In the genomic region with DNA sequence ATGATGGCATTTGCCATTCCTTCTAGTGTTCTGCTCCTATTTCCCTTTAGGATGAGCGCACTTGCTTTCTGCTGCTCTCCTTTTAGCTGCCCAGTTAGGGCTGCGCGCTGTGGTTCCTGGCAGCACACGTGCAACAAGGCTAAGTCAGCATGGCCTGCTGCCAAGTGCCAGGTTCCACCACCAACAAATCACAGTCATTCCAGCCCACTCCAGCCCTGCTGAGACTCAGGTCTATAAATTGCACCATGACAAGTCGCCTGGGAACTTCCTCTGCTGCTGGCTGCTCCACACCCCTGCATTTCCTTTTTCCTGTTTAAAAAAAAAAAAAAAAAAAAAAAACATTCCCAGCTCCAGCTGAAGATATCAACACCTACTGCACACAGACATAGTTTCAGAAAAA, we compare ENCODE assay signal across 8 mouse cellular contexts.
DNase-seq lines count a peak whose midpoint lies in the region; ATAC-seq lines count a peak whose summit lies in the region.

No protein-coding gene starts in this region.

- no peak overlapping the region for H3K4me3 ChIP-seq in heart, embryonic 16.5 days (ENCODE audit: low read length)
- no peak overlapping the region for H3K4me3 ChIP-seq in liver, embryonic 16.5 days (ENCODE audit: low read depth, low read length)

- peak; percentile 51 for DNase-seq in urinary bladder, postnatal 14 days (ENCODE audit: low spot score)
- no peak for DNase-seq in urinary bladder, adult 2 months (ENCODE audit: low spot score)
- DNase-seq in fat pad, adult 2 months (ENCODE audit: extremely low read depth, low read depth, low spot score): peak; percentile 4
- DNase-seq in kidney, postnatal 25 days: peak; percentile 94
- DNase-seq in right cerebral cortex, adult 2 months (ENCODE audit: low spot score in 2 of 2): peak; percentile 62 to 71

- H3K4me2 ChIP-seq in heart, embryonic 16.5 days (ENCODE audit: low read depth, low read length): peak overlapping the region; percentile 42
- H3K4me2 ChIP-seq in liver, embryonic 16.5 days (ENCODE audit: low read depth, low read length): no peak overlapping the region

- H3K27me3 ChIP-seq in heart, embryonic 16.5 days (ENCODE audit: control insufficient read depth, insufficient read depth, low read length): no peaks in the 10 kb centered on the region
- no peaks in the 10 kb centered on the region for H3K27me3 ChIP-seq in liver, embryonic 16.5 days (ENCODE audit: control insufficient read depth, insufficient read depth, low read depth, low read length)

- 12% methylated on average over 5 of the region's 5 CpGs for WGBS in heart, embryonic 16.5 days
- 18% methylated on average over 5 of the region's 5 CpGs for WGBS in liver, embryonic 16.5 days (ENCODE audit: insufficient replicate concordance)

- H3K27ac ChIP-seq in heart, embryonic 16.5 days (ENCODE audit: low read length): peak overlapping the region; percentile 96
- H3K27ac ChIP-seq in liver, embryonic 16.5 days (ENCODE audit: low read length): no peak overlapping the region

- no peaks in the 10 kb centered on the region for H3K9me3 ChIP-seq in heart, embryonic 16.5 days (replicated peaks; ENCODE audit: control insufficient read depth, low read length)
- no peaks in the 10 kb centered on the region for H3K9me3 ChIP-seq in liver, embryonic 16.5 days (replicated peaks; ENCODE audit: control insufficient read depth, low read length)

- ATAC-seq in heart, embryonic 16.5 days (replicated peaks; ENCODE audit: extremely low read depth, insufficient read depth, low FRiP score): peak; percentile 91
- peak; percentile 58; the same call in 1 of the 2 replicates for ATAC-seq in liver, embryonic 16.5 days (ENCODE audit: low read depth)
- no peak for ATAC-seq in megakaryocyte-erythroid progenitor cell, adult 5-6 weeks (replicated peaks; ENCODE audit: low FRiP score, low TSS enrichment, poor library complexity, severe bottlenecking)

- no peaks in the 10 kb centered on the region for H3K36me3 ChIP-seq in heart, embryonic 16.5 days (ENCODE audit: control insufficient read depth, insufficient read depth)
- H3K36me3 ChIP-seq in liver, embryonic 16.5 days (ENCODE audit: control insufficient read depth, insufficient read depth): no peaks in the 10 kb centered on the region

- no peak overlapping the region; the same call in 1 of the 2 replicates for H3K9ac ChIP-seq in heart, embryonic 16.5 days (ENCODE audit: low read length)
- no peak overlapping the region for H3K9ac ChIP-seq in liver, embryonic 16.5 days (ENCODE audit: low read depth, low read length)

- peaks cover 20% of the 10 kb centered on the region for H3K4me1 ChIP-seq in heart, embryonic 16.5 days (ENCODE audit: control insufficient read depth, insufficient read depth, low read length)
- H3K4me1 ChIP-seq in liver, embryonic 16.5 days (ENCODE audit: control insufficient read depth, low read depth, low read length): no peaks in the 10 kb centered on the region
